Mouse (Mus musculus) testis, postnatal 14 days (tissue): ENCODE data around the gene Gzmf.
"Not testable (repeated sequence)": the region's sequence is repeated elsewhere in the genome, so short reads cannot be mapped to it uniquely, and the experiment has no call there.

Experiments used
- DNase-seq: peaks from one replicate; pipeline ENCODE4 v3.0.0; 2021; ENCODE audit warnings: low spot score

Gzmf gene

DNA sequence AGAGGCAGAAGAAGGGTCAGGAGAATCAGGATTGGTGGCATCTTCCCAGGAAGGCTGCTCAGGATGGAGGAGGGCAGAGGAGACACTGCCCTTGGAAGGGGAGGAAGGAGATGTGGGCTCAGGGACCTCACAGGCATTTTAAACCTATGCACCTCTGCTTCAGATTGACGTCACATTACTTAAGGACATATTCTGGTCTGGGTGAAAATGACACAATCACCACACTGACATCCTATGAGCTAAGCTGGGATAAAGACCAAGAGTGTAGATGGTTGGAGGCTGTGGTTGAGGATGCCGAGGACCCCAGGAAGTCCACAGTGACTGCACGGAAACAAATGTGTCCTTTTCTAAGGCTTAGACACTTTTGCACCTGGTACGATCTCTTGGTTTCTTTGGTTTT, at the start of gene Gzmf:
Gzmf (minus strand) TSS at position 101 of the 400 bp plus-strand sequence.
- DNase-seq: no peak

- no peak for DNase-seq
Measured at GRCm38 (mm10) chr14:56240409-56240808, 29.2 kb upstream of the Gzmf start.

DNA sequence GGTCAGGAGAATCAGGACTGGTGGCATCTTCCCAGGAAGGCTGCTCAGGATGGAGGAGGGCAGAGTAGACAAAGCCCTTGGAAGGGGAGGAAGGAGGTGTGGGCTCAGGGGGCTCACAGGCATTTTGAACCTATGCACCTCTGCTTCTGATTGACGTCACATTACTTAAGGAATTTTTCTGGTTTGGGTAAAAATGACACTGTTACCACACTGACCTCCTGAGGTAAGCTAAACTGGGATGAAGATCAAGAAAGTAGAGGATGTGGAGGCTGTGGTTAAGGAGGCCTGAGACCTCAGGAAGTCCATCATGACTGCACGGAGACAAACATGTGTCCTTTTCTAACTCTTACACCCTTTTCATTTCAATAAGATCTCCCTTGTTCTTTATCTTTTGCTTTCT, 23.3 kb upstream of the Gzmf start, which contains the start of gene Gzmc:
Gzmc (minus strand) TSS at position 101 of the 400 bp plus-strand sequence.
- no peak for DNase-seq

- no peak for DNase-seq
Measured at GRCm38 (mm10) chr14:56205613-56206012, 5.6 kb downstream of the Gzmf start.

DNA sequence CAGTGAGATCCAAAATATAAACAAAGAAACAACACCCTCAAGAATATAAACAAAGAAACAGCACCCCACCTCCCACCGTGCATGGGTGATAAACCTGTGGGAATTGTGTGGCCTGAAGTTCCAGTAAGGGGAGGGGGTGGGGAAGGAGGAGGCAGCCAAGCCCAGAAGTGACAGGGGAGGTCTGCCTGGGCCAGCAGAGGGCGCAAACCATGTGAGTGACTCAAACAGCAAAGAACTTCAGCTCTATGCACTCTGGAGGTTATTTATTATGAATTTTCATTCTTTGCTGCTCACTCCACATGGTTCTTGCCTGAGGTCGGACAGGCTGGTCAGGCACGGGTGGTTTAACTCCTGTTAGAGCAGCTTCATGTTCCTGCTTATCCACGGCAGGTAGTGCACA, 6.2 kb downstream of the Gzmf start:
- DNase-seq: not testable (repeated sequence)

- peak; percentile 45 for DNase-seq
Measured at GRCm38 (mm10) chr14:56203975-56204374, 7.2 kb downstream of the Gzmf start.

DNA sequence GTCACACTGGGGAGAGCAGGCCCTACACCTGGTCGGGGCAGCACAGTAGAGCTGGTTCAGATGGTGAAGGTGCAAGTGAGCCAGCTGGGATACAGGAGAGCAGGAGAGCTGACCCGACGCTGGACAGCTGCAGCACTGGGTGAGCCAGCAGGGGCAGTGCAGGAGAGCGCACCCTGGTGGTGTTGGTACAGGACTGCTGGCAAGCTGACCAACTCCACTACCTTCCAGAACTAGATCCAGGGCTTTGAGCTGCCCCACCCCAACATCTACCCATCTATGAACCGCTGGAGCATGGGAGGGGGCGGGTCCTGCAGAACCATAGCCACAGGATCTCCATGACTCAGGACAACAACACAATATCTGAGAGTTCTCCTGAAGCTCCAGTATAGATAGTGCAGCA, 24.3 kb downstream of the Gzmf start:
- no peak for DNase-seq

GRCm38 (mm10) chr14:56186521-56186920, 24.7 kb downstream of the Gzmf start:
- no peak for DNase-seq

DNA sequence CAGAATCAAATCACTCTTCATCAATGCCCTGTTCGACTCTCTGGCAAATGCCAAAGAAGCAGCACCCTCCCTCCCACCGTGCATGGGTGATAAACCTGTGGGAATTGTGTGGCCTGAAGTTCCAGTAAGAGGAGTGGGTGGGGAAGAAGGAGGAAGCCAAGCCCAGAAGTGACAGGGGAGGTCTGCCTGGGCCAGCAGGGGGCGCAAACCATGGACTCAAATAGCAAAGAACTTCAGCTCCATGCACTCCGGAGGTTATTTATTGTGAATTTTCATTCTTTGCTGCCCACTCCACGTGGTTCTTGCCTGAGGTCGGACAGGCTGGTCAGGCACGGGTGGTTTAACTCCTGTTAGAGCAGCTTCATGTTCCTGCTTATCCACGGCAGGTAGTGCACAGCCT, 33.6 kb downstream of the Gzmf start:
- peak; percentile 17 for DNase-seq

GRCm38 (mm10) chr14:56174499-56174898, 36.7 kb downstream of the Gzmf start, which contains the start of gene Gzmn:
Gene Gzmn (minus strand): TSS chr14:56174599.
- no peak for DNase-seq

DNA sequence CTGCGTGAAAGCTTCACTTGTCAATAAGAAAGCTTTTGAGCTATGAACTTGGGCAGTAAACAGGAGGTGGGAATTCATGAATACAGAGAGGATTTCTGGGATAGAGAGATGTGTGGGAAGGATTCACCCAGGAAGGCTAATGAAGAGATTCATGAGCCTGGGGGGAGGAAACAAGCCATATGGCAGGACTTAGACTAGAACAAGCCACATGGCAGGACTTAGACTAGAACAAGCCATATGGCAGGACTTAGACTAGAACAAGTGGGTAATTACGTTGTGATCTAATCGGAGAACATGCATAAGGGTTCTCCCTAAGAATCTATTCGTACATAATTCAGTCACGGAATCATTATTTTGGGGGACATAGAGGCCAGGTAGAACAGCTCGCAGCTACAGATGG, 37.8 kb downstream of the Gzmf start:
- no peak for DNase-seq

DNA sequence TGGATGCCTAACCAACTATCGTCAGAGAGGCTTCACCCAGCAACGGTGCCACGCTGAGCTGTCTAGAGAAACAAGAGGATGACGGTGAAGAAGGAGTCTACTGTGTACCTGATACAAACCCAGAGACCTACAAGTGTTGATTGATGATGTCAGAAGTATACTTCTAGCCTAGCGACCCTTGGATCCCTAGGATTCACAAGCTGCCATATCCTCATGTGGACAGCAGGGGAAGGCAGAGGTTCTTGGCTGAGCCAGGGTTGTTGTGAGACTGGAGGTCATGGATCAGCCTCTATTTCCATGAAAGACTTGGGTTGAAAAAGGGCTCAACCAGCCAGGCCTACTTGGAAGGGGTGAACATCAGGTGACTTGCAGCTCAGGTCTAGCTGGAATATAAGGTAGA, 38.5 kb downstream of the Gzmf start:
- DNase-seq: no peak

DNA sequence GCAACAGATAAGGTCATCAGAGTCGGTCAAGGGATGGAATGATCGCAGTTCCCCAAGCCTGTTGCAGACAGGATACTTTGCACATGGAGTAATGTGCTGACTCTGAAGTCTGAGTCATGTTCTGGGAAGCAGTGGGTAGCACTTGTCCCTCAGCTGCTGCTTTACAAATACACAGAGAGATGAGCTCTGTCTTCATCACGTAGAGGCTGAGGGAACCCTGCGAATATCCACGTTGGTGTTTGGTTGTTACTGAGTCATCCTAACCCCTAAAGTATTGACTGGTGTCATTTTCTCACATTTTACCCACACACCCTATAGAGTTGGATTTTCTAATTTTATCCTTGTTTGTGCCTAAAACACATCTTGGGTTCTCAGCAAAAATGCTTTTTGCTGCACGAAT, 43.2 kb downstream of the Gzmf start:
- DNase-seq: no peak

DNA sequence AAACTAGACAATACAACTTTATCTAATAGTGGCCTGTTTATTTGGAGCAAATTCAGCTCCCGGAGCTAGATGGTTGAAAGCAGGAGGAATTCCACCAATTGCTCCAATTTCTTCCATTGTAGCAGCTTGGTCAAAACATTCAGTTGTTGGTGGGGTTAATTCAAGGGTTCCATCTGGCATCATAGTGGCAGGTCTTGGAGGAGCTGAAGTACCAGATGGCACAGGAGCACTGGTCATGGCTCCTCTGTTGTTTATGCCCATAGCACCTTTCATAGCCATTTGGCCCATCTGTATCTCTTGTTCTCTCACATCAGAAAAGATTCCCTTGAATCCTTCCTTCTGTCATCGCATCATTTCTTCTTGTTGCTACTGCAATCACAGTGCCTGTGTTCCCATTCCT, 49.1 kb downstream of the Gzmf start:
- no peak for DNase-seq

DNA sequence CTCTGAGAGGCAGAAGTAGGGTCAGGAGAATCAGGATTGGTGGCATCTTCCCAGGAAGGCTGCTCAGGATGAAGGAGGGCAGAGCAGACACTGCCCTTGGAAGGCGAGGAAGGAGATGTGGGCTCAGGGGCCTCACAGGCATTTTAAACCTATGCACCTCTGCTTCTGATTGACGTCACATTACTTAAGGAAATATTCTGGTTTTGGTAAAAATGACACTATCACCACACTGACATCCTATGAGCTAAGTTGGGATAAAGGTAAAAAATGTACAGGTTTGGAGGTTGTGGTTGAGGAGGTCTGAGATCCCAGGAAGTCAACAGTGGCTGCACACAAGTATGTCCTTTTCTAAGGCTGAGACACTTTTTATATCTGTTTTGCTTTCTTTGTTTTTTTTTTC, 51.7 kb downstream of the Gzmf start, which contains the start of gene Gzmg:
Gzmg (minus strand) TSS at position 101 of the 400 bp plus-strand sequence.
- not testable (repeated sequence) for DNase-seq

GRCm38 (mm10) chr14:56155340-56155739, 55.9 kb downstream of the Gzmf start:
- DNase-seq: no peak
